Mouse (Mus musculus) left cerebral cortex, adult 9 months (tissue): Measurements from ENCODE around the gene 1700037C18Rik.
"Not testable (repeated sequence)": the region's sequence is repeated elsewhere in the genome, so short reads cannot be mapped to it uniquely, and the experiment has no call there.

Experiments used
- DNase-seq, 2 experiments: peaks; one replicate each; pipeline ENCODE4 v3.0.0; 2022; ENCODE audit warnings: low spot score in 2 of 2

Gene 1700037C18Rik

DNA sequence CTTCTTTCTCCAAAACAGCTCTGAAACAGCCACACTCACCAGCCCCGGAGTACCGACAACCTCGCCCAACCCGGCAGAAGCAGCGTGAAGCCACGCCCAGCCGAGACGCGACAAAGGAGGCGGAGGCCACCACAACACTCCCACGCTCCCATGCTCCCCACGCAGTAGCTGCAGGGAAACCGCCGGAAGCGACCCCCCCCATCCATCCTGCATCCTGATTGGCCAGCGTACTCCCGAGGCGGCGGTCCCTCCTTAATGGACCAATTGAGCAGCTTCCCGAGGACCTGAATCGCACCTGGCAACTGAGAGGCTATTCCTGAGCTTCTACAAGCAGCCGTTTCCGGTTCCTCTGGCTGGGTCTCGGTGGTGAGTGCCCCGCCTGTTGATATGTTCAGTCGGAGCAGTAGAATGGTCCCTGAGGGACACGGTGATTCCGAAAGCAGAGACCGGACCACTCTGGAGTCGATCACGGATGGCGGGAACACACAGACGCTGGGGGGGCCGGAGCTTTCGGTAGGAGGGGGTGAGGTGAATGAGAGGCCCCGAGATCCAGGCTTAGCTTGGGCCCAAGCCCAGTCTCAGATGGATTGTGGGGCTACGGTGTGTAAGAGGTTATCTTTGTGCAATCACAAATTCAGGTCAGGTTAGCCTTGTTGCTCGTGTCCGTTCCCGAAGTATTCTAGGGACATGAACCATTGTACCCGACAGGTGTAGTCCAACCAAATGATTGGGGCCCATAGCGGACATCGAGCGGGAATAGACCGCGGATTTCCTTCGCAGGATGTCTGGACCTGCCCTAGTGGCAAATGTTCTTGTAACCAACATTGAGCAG, 36.1 kb downstream of the 1700037C18Rik start, which contains the start of gene Naa60:
TSS of gene Naa60 (plus strand) at position 160 of the 832 bp plus-strand sequence.
- peak; percentile 83 to 87 for DNase-seq

DNA sequence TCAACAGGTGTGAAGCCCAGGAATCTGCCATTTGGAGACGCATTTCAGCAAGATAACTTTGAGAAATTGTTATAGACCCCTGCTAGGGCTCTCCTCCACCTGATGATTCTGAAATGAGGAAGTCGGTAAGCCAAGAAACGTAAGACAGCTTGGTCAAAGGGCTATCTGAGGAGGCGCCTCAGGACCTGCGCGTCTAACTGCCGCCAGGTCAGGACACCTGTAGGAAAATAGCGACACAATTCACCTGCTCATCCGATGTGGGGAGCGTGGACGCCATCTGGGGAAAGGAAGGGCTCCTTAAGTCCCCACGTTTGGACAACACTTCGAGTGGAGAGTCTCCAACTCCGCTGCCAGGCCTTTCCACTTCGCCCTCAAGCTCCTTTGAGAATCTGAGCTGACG, 36.7 kb downstream of the 1700037C18Rik start:
- DNase-seq, result no peak

DNA sequence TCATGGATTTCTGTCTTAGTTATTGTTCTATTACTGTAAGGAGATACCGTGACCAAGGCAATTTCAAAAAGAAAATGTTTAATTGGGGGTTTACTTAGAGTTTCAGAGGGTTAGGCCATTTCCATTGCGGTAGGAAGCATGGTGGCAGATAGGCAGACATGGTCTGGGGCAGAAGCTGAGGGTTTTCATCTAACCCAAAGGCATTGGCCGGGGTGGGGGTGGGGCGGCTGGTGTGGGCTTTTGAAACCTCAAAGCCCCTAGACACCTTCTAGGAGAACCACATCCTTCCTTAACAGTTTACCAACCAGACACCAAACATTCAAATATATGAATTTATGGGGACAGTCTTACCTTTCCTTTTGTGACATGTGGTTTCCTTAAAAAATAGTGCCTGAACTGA, 49.2 kb downstream of the 1700037C18Rik start:
- no peak for DNase-seq

DNA sequence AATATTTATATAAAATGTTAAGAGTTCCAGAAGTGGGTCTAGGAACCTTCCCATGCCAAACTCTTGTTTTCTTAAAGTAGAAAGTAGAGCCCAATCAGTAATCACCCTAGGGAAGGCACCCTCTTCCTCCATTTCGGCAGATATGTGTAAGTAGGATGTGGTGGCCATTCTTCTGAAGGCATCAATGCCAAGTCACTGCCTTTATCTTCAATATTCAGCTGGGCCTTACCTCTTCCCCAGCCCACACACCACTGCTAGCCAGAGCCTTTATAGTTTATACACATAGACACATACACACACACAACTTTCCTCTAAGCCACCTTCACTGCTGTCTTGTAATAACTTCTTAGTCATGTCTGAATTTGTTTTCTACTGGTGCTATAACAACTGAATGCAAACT, 52.7 kb downstream of the 1700037C18Rik start:
- DNase-seq, result no peak

DNA sequence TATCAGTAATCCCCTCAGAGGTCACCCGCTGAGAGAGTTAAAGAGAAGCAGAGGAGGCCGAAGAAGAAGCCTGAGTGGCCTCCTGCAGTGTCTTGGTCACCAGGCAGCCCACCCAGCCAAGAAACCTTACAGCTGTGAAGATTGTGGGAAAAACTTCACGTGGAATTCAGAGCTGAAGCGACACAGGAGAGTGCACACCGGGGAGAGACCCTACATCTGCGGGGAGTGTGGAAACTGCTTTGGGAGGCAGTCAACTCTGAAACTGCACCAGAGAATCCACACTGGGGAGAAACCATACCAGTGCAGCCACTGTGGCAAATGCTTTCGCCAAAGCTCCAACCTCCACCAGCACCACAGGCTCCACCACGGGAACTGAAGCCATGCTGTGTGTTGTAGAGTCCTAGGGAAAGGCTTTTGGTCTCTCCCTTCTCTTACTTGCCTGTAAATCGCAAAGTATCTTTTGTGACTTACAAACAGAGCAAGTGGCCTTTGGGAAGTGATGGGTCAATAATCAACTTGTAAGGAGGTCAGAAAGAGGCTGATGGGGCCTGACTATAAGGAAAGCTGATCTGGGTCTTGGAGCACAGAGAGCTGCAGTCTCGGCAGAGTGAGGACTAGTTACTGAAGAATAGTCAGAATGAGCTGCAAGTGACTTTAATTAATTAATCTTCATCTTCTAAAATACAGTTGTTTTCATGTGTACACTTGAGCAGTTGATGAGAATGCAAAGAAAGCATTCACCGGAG, 53.9 kb downstream of the 1700037C18Rik start:
- DNase-seq, result no peak

DNA sequence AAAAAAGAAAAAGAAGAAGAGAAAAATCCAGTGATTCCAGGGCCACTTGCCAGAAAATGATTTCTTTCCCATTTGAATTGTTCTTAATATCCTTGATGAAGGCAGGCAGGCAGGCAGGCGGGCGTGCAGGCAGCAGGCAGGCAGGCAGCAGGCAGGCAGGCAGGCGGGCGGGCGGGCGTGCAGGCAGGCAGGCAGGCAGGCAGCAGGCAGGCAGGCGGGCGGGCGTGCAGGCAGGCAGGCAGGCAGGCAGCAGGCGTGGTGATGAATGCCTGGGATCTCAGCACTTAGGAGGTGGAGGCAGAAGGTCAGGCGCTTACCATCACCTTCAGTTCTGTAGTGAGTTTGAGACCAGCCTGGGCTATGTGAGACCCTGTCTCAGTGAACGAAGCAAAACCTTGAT, 55.9 kb downstream of the 1700037C18Rik start:
- DNase-seq, result no peak

DNA sequence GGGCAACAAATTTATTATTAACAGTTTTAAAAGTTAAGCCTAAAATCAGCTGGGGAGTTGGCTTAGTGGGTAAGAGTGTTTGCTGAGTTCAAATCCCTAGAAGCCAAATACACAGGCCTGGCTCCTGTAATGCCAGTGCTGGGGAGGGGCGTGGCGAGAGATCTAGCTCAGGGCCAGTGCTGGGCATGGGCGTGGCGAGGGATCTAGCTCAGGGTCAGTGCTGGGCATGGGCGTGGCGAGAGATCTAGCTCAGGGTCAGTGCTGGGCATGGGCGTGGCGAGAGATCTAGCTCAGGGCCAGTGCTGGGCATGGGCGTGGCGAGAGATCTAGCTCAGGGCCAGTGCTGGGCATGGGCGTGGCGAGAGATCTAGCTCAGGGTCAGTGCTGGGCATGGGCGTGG, 57.2 kb downstream of the 1700037C18Rik start:
- DNase-seq, result not testable (repeated sequence)

DNA sequence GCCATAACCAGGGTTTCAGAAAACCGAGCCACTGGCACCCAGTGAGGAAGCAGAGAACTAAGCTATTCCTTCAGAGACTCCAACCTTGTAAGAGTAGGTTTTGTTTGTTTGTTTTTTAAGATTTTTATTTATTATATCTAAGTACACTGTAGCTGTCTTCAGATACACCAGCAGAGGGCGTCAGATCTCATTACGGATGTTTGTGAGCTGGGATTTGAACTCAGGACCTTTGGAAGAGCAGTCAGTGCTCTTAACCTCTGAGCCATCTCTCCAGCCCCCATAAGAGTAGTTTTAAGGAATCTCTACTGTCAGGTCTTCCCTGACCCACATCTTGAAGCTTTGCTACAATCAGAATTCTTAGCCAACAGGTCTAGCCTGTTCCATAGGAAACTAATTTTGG, 60.1 kb downstream of the 1700037C18Rik start:
- DNase-seq, result no peak

DNA sequence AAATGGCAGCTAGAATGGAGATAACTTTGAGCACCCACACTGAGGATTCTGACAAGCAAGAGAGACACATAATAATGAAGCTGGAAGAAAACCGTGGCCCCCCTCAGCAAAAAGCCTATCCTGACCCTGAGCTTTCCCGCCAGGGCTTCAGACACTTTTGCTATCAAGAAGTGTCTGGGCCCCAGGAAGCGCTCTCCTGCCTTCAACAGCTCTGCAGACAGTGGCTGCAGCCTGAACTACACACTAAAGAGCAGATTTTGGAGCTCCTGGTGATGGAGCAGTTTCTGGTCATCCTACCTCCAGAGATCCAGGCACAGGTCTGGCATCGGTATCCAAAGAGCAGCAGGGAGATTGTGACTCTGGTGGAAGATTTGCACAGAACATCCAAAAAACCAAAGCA, 60.6 kb downstream of the 1700037C18Rik start:
- DNase-seq, result no peak

DNA sequence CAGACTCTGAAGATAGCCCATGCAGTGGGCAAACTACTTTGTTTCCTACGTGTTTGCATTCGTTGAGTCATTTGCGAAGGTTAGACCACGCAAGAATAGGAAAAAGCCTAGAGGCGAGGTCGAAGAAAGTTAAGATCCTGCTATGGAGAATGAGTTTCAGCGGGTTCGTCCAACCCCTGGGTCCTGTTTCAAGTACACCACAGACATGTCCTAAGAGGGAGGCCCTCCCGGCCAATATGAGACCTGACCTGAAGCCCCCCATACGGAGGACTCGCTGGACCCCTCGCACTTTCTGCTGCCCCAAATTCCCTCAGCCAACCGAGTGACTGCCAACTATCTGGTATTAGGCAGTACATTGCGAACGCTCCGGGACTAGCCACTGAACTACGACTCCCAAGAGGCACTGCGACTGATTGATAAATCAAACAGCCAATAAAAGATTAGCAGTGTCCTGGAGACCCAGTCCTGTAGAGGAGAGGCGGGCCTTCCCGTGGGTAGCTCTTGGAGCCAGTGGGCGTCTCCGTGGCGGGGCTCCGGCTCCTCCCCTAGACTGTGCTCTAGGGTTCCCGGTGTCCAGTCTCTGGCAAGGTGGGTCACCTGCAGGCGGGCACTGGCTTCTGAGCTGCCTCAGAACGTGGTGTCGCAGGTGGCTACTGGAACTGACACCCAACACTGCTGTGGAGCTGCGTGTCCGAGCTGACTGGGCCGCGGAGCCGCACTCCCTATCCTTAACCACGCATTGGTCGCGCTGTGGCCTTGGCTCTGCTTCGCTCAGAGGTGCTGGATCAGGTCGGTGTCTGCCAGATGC, 61.6 kb downstream of the 1700037C18Rik start, which contains the start of gene Zfp174:
TSS of gene Zfp174 (plus strand) at position 558 of the 808 bp plus-strand sequence.
- peak; percentile 94 to 95 for DNase-seq
